Mouse (Mus musculus) urinary bladder, postnatal 25 days (tissue): Measurements from ENCODE around the gene Caskin1.
A peak's percentile ranks its signal among the peaks of the same experiment; 100 is the strongest.
"Not testable (repeated sequence)": the region's sequence is repeated elsewhere in the genome, so short reads cannot be mapped to it uniquely, and the experiment has no call there.

Experiments used
- DNase-seq: peaks from one replicate; pipeline ENCODE4 v3.0.0; 2022; ENCODE audit warnings: low spot score

The Caskin1 gene

GRCm38 (mm10) chr17:24488186-24488661, at the start of gene Caskin1:
Gene Caskin1, plus strand, starts transcription at chr17:24488601.
- no peak for DNase-seq

- no peak for DNase-seq
Measured at GRCm38 (mm10) chr17:24440377-24440776, 48.0 kb upstream of the Caskin1 start.

GRCm38 (mm10) chr17:24441148-24441547, 47.3 kb upstream of the Caskin1 start:
- DNase-seq = no peak

GRCm38 (mm10) chr17:24442107-24442506, 46.3 kb upstream of the Caskin1 start:
- DNase-seq = no peak

GRCm38 (mm10) chr17:24442632-24443155, 45.7 kb upstream of the Caskin1 start, which contains the start of gene Dnase1l2:
Gene Dnase1l2, minus strand, starts transcription at chr17:24443105.
- DNase-seq = no peak

- DNase-seq = no peak
Measured at GRCm38 (mm10) chr17:24443409-24443808, 45.0 kb upstream of the Caskin1 start.

- DNase-seq = no peak
Measured at GRCm38 (mm10) chr17:24446590-24446989, 41.8 kb upstream of the Caskin1 start.

GRCm38 (mm10) chr17:24449507-24449906, 38.9 kb upstream of the Caskin1 start:
- no peak for DNase-seq

- no peak for DNase-seq
Measured at GRCm38 (mm10) chr17:24451220-24451619, 37.2 kb upstream of the Caskin1 start.

GRCm38 (mm10) chr17:24453372-24453771, 35.0 kb upstream of the Caskin1 start:
- DNase-seq = no peak

- DNase-seq = no peak
Measured at GRCm38 (mm10) chr17:24454218-24454755, 34.1 kb upstream of the Caskin1 start.

GRCm38 (mm10) chr17:24454756-24455522, 33.5 kb upstream of the Caskin1 start:
- peak; percentile 98 for DNase-seq

GRCm38 (mm10) chr17:24455523-24456206, 32.7 kb upstream of the Caskin1 start:
- DNase-seq = not testable (repeated sequence)

GRCm38 (mm10) chr17:24461580-24461979, 26.8 kb upstream of the Caskin1 start:
- DNase-seq = no peak

- no peak for DNase-seq
Measured at GRCm38 (mm10) chr17:24462932-24463331, 25.5 kb upstream of the Caskin1 start.

GRCm38 (mm10) chr17:24463374-24464133, 24.8 kb upstream of the Caskin1 start:
- DNase-seq = no peak

GRCm38 (mm10) chr17:24468636-24469246, 19.7 kb upstream of the Caskin1 start:
- DNase-seq = no peak

- no peak for DNase-seq
Measured at GRCm38 (mm10) chr17:24469336-24469909, 19.0 kb upstream of the Caskin1 start.

GRCm38 (mm10) chr17:24469910-24470602, 18.3 kb upstream of the Caskin1 start, which contains the start of the genes E4f1 and Pgp:
Gene E4f1, minus strand, starts transcription at chr17:24470313.
Gene Pgp, plus strand, starts transcription at chr17:24470392.
- peak; percentile 98 for DNase-seq
